Mouse (Mus musculus): ENCODE measurements at regions not wholly inside any gene's neighbourhood (a gene's known extent, or its start where the extent isn't known, plus 50 kb on each side); places are given as distances from the start of the nearest gene placed in this dataset.

GRCm38 (mm10) chr13:107904851-107905250, 139.4 kb upstream of the Smim15 start:
- H3K27me3 ChIP-seq: no peaks in the 10 kb centered on the region
- CTCF ChIA-PET: interaction anchor here (0.9 kb wide), 1 partner anchor 13 kb away, joined by 3 read pairs; no protein-coding TSS in a partner anchor
- ATAC-seq (no peak), DNase-seq (ENCODE audit: low read depth, low spot score) (no peak)
- POLR2A ChIA-PET: no interaction called here
- TF ChIP-seq CTCF (IDR thresholded peaks at IDR 0.05): no peak
- in situ Hi-C loops (cut with MboI; ENCODE audit: low pct_unique_long_range_greater_than_20kb): no loop called here

DNA sequence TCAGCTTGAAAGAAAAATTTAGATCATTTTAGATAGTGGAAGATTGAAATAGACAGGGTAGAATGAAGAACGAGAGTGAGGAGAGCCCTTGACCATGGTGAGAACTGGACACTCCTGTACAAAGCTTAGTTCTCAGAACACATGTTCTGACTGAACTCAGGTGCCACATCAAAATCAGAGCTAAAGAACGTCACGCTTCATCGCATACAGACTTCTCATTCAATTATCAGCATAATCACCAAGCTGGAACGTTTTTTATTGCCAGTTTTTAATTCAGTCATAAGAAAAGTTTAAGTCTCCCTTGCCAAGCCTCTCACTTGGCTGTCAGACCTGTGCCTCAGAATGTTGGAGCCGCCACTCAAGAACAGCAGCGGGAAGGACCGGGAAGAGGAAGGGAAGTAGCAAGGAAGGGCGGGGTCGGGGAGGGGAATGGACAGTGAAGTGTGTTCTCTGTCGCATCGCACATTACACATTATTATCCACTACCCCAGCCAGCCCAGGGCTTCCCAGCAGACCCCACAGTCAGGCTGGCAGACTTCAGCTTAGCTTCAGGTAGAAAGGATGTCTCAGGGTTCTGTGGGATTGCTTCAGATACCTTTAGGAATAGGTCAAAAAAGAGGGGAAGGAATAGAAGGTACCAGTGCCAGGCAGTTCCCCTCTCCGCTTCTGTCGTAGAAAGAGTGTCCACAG, 140.1 kb upstream of the Smim15 start:
- H3K27me3 ChIP-seq: no peaks in the 10 kb centered on the region
- POLR2A ChIA-PET: interaction anchor here (0.6 kb wide), 1 partner anchor 10 kb away, joined by 5 read pairs; no protein-coding TSS in a partner anchor
- CTCF ChIA-PET: interaction anchor here (0.7 to 0.9 kb wide), 2 partner anchors 14 to 19 kb away, joined by 3 read pairs; no protein-coding TSS in a partner anchor
- in situ Hi-C loops (cut with MboI; ENCODE audit: low pct_unique_long_range_greater_than_20kb): no loop called here
- no peak for ATAC-seq
- no peak for DNase-seq (ENCODE audit: low read depth, low spot score)
- TF ChIP-seq CTCF (IDR thresholded peaks at IDR 0.05): no peak

DNA sequence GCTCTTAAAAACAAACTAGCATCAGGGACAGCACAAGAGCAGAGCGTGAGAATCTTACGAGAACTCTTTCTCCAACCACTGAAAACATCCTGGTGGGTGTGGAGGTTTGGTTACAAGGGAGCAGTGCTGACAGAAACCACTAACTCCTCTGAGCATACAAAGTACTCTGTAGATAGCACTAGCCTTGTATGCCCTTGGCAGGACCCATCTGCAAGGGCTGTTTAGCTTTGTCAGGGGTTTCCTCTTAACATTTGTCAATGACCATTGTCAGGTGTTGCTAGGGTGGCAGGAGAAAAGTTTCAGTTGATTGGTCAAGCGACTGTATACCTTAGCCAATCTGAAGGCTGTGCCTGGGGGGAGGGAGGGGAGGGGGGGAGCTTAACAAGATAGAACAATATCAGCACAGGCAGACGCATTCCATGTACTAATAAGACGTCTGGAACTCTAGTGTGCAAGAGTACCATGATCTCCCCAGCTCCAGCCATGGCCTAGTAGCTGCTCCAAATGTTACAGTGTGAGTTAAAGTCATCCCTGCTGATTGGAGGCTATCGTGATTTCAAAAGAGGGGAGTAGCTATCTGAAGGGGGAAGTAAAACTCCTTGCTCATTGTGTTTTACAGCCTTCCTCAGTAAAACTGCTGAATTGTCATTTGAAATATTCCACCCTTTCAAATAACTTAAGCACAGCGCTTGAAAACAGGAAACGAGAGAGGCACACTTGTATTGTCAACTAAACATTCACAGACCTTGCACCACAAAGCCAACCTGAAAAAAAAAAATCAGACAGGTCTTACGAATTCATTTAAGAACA, 140.9 kb upstream of the Smim15 start:
- ATAC-seq (no peak), DNase-seq (ENCODE audit: low read depth, low spot score) (no peak)
- no peak for TF ChIP-seq CTCF (IDR thresholded peaks at IDR 0.05)

GRCm38 (mm10) chr13:107902800-107903149, 141.5 kb upstream of the Smim15 start:
- TF ChIP-seq CTCF (IDR thresholded peaks at IDR 0.05): no peak
- CTCF ChIA-PET: no interaction called here
- ATAC-seq (no peak), DNase-seq (ENCODE audit: low read depth, low spot score) (no peak)
- no peaks in the 10 kb centered on the region for H3K27me3 ChIP-seq
- POLR2A ChIA-PET: no interaction called here
- in situ Hi-C loops (cut with MboI; ENCODE audit: low pct_unique_long_range_greater_than_20kb): no loop called here

More for the DNA sequence above, 140.9 kb upstream of the Smim15 start:
- H3K27me3 ChIP-seq: no peaks in the 10 kb centered on the region
- in situ Hi-C loops (cut with MboI; ENCODE audit: low pct_unique_long_range_greater_than_20kb): no loop called here
- POLR2A ChIA-PET: interaction anchor here (0.6 kb wide), 1 partner anchor 11 kb away, joined by 5 read pairs; no protein-coding TSS in a partner anchor
- CTCF ChIA-PET: interaction anchor here (0.7 kb wide), 1 partner anchor 20 kb away, joined by 3 read pairs; no protein-coding TSS in a partner anchor

GRCm38 (mm10) chr13:107899600-107900229, 144.5 kb upstream of the Smim15 start:
- no peak for TF ChIP-seq CTCF (IDR thresholded peaks at IDR 0.05)
- in situ Hi-C loops (cut with MboI; ENCODE audit: low pct_unique_long_range_greater_than_20kb): loop anchor here (10.0 kb wide), 3 partner anchors 115 to 575 kb away; partner anchors contain the start of genes Ercc8 and Ndufaf2
- ChIA-PET CTCF (no interaction called here), POLR2A (no interaction called here)
- H3K27me3 ChIP-seq: no peaks in the 10 kb centered on the region
- ATAC-seq: peak; percentile 51
- DNase-seq (ENCODE audit: low read depth, low spot score): no peak

- ChIA-PET POLR2A (no interaction called here), CTCF (no interaction called here)
- ATAC-seq (no peak), DNase-seq (ENCODE audit: low read depth, low spot score) (no peak)
- in situ Hi-C loops (cut with MboI; ENCODE audit: low pct_unique_long_range_greater_than_20kb): loop anchor here (10.0 kb wide), 3 partner anchors 117 to 573 kb away; partner anchors contain the start of genes Ercc8 and Ndufaf2
- TF ChIP-seq CTCF (IDR thresholded peaks at IDR 0.05): no peak
- no peaks in the 10 kb centered on the region for H3K27me3 ChIP-seq
Observed at GRCm38 (mm10) chr13:107897646-107898045, 146.6 kb upstream of the Smim15 start.

- H3K27me3 ChIP-seq: no peaks in the 10 kb centered on the region
- no peak for DNase-seq (ENCODE audit: low read depth, low spot score)
- POLR2A ChIA-PET: no interaction called here
- TF ChIP-seq CTCF (IDR thresholded peaks at IDR 0.05): no peak
- no peak for ATAC-seq
- CTCF ChIA-PET: no interaction called here
- in situ Hi-C loops (cut with MboI; ENCODE audit: low pct_unique_long_range_greater_than_20kb): loop anchor here (10.0 kb wide), 3 partner anchors 118 to 572 kb away; partner anchors contain the start of genes Ercc8 and Ndufaf2
Observed at GRCm38 (mm10) chr13:107897184-107897583, 147.1 kb upstream of the Smim15 start.

GRCm38 (mm10) chr13:107893581-107894183, 150.6 kb upstream of the Smim15 start:
- in situ Hi-C loops (cut with MboI; ENCODE audit: low pct_unique_long_range_greater_than_20kb): loop anchor here (5.0 to 10.0 kb wide), 4 partner anchors 121 to 569 kb away; partner anchors contain the start of genes Ercc8, Ndufaf2 and Smim15
- POLR2A ChIA-PET: interaction anchor here (0.6 kb wide), 1 partner anchor 445 kb away, joined by 3 read pairs; no protein-coding TSS in a partner anchor
- H3K27me3 ChIP-seq: no peaks in the 10 kb centered on the region

DNA sequence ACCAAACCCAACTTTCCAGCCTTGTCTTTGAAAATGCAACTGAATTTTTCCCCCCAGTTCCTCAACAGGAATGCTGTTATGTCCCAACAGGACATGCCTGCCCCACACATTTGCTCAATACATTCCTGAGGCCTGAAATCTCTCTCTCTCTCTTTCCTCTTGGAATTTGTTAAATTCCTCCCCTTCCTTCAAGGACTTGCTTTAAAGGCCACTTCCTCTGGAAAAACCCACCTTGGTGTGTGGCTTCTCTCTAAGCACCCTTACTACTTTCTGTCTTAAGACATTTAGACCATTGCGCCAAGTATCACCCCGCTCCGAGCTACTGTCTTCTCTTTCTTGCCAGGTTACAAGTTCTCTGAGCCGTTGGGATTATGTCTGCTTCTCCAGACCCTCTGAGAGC, 151.2 kb upstream of the Smim15 start:
- DNase-seq (ENCODE audit: low read depth, low spot score) (no peak), ATAC-seq (no peak)
- POLR2A ChIA-PET: no interaction called here
- no peak for TF ChIP-seq CTCF (IDR thresholded peaks at IDR 0.05)
- H3K27me3 ChIP-seq: no peaks in the 10 kb centered on the region
- CTCF ChIA-PET: no interaction called here
- in situ Hi-C loops (cut with MboI; ENCODE audit: low pct_unique_long_range_greater_than_20kb): loop anchor here (5.0 to 10.0 kb wide), 4 partner anchors 122 to 568 kb away; partner anchors contain the start of genes Ercc8, Ndufaf2 and Smim15

More at GRCm38 (mm10) chr13:107893581-107894183, 150.6 kb upstream of the Smim15 start:
- CTCF ChIA-PET: no interaction called here
- TF ChIP-seq CTCF (IDR thresholded peaks at IDR 0.05): no peak
- ATAC-seq (no peak), DNase-seq (ENCODE audit: low read depth, low spot score) (no peak)

DNA sequence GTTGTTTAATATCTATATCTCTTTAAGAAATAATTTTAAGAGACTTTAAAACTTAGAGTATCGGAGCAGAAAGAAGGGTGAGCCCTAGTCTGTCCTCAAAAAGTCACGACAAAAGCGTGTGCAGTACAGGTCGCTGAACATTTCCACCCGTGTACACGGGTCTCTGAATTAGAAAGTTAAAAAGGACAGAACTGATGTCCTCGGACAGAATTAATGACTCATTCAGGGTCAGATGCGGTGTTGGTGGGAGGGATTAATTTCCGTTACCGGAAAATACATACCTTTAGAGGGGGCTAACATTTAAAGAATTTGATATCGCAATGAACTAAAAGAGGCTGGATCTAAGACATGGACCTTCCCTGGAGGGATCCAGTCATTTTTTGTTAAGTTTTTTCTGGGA, 152.3 kb upstream of the Smim15 start:
- no peak for TF ChIP-seq CTCF (IDR thresholded peaks at IDR 0.05)
- DNase-seq (ENCODE audit: low read depth, low spot score) (no peak), ATAC-seq (no peak)
- POLR2A ChIA-PET: interaction anchor here (0.7 to 1.0 kb wide), 2 partner anchors 147 to 152 kb away, joined by 3 read pairs; partner anchors contain the start of gene Smim15
- CTCF ChIA-PET: interaction anchor here (1.1 to 1.8 kb wide), 4 partner anchors 16 to 430 kb away, joined by 4 to 7 read pairs (median 4); no protein-coding TSS in a partner anchor
- in situ Hi-C loops (cut with MboI; ENCODE audit: low pct_unique_long_range_greater_than_20kb): loop anchor here (5.0 to 10.0 kb wide), 4 partner anchors 123 to 567 kb away; partner anchors contain the start of genes Ercc8, Ndufaf2 and Smim15
- H3K27me3 ChIP-seq: no peaks in the 10 kb centered on the region
